Mouse (Mus musculus) thymus, postnatal 36 days (tissue): ENCODE data around the gene Vps33a.

ENCODE experiments used
- DNase-seq, 2 experiments: peaks; one replicate each; pipeline ENCODE4 v3.0.0; 2022; ENCODE audit warnings: mixed read lengths in 2 of 2

Gene Vps33a

DNA sequence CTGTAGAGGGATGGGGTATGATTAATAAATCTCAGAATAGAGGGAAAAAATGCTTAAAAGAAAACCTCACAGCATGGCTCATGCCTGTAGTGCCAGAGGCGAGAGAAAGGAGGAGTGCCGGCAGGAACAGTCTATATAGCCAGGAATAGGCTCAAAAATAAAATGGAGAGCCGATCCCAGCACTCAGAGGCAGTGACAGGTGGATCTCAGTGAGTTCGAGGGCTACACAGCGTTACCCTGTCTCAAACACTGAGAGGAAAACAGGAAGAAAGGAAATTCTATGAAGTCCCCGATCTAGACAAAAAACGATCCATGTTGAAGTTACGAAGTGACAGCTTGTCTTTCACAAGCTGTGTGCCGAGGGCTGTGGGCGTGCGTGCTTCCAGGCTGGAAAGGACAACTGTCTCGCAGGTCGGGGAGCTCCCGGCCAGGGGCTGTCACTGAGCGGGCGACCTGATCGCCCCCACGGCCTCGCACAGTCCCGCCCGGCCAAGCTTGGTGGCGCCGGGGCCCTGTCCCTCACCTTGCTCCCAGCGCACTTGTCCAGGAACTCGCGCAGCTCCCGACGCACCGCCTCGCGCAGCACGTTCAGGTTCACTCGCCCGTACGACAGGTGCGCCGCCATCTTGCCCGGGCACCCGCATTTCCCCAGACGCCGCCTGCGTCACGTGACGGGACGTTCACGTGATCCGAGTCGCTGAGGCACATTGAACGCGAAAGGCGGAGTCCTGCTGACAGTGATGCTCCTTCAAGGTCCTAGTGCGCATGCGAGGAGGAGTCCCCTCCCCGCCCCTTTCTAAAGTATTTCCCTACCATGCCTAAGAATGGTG, at the start of gene Vps33a:
Gene Vps33a, minus strand, starts transcription at position 682 of the 830 bp plus-strand sequence.
- DNase-seq: peak; percentile 97 to 98

DNA sequence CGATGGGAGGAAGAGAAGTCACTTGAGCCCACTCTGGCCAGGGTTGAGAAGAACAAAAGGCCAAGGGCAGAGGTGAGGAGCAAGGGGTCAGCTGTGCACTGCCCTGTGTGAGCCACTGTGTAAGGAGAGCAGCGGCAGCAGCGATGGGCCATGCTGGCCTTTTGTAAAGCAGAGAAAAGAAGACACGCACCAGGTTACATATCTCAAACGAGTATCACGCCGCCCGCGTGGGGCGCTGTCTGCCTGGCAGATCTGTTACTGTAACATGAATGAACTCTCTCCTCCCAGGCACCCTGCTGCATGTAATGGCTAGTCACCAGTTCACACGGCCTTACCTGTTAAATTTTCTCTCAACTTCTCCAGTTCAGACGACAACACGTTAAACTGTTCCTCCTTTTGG, 49.6 kb upstream of the Vps33a start:
- no peak for DNase-seq

DNA sequence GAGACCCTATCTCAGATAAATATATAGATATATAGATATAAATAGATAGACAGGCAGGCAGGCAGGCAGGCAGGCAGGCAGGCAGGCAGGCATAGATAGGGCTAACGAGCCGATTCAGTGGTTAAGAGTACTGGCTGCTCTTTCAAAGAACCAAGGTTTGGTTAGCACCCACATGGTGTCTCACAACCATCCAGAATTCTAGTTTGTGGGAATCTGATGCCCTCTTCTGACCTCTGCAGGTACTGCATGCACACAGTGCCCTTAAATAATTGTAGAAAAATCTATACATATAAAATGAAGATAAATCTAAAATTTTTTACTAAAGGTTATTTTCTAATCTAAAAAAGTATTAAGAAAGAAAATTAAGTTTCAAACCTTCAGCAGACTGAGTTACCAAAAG, 45.7 kb upstream of the Vps33a start:
- DNase-seq: peak; percentile 27 to 42

DNA sequence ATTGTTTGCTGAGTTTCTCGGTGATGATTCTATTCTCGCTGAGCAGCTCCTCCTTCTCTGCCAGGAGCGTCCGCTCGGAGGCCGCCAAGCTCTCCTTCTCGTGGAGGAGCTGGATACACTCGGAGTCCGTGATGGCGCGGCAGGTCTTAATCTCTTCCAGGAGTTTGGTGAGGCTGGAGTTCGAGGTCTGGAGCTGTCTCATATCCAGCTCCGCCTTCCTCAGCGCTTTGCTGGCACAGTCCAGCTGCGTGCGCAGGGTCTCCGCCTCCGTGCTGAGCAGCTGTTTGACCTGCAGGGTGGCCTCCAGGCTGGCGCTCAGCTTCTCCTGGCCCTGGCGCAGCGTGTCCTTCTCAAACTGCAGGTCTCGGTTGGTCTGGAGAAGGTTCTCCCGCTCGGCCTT, 41.4 kb upstream of the Vps33a start:
- DNase-seq: no peak

DNA sequence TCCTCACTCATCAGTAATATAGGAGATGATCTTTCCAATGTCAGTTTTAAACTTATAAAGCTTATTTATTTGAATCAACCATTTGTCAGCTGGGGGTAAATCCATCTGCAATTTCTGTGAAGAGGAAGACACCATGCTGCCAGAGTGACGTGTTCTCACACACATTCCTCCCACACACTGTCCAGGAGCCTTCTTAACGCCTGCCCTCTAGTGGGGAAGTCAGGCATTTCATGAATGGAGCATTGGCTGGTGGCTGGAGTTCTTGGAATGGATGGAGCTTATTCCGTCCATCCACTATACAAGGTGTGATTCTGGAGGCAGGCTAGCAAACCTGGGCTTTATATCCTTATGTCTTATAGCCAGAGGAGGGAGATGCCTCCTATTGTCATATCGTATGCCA, 37.0 kb upstream of the Vps33a start:
- peak; percentile 46 to 53 for DNase-seq

DNA sequence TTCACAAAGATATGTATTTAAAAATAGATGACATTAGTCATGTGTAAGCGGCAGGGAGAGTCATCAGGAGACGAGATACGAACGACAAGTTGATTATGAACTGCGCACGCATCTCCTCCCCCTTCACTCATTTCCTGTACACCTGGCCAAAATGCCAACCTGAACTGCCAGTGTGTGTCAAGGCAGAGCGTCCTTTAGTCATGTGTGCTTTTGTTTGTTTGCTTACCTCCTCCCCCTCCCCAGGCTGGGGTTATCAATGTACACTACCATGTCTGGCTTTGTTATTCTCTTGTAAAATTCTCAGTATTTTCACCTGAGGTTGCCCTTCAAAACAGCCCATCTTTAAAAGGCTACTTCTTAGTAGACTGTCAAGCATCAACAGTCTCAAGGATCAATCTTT, 36.6 kb upstream of the Vps33a start:
- no peak for DNase-seq

DNA sequence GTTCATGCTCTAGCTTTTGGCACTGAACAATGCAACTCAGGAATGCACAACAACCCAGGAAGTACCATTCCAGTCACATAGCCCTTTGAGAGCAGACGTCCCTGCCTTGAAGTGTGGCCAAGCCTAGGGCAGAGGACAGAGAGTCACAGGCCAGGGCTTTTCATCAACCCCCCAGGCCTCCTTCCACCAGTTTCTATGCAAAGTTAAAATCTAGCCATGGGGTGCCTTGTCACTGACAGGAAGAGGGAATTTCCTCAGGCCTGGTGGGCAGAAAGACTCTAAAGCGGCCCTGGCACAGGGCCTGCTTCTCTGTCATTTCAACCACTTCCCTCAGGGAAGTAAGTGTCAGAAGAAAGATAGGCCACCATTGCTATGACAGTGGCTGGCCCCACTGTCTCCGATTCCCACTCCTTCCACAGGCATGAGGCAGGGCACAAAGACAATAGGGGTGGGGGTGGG, 34.4 kb upstream of the Vps33a start:
- DNase-seq: no peak

DNA sequence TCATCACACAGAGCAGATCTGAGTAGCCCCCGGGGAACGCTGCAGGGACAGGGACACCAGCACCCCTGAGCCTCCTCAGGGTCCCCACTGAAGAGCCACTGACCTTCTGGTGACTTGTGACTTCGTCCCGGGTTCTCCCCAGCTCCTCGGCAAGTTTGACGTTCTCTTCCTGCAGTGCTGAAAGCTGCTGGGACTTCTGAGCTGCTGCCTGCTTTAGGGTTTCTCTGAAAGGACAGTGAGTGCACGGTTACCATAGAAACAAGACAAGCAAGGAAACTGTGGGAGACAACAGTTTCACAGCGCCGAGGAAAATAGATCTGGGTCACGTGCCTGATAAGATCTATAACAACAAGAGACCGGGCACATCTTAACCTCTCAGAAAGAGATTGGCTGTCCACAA, 30.7 kb upstream of the Vps33a start:
- DNase-seq: no peak

DNA sequence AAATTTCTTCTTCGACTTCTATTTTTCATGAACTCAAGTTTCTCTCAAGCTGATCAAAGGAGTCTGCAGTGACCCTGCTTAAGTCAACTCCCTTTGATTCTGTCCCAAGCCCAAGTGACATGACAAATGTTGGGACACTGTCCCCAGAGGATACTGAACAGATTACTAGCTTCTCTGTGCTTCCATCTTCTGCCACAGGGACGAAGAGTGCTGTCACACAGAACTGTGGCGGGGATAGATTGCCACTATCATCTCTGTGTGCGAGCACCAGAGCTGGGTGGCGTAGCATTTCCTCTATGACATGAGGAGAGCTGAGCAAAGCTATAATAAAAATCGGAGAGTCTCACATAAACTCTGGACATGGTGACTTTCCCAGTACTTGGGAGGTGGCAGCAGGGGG, 29.3 kb upstream of the Vps33a start:
- no peak for DNase-seq

DNA sequence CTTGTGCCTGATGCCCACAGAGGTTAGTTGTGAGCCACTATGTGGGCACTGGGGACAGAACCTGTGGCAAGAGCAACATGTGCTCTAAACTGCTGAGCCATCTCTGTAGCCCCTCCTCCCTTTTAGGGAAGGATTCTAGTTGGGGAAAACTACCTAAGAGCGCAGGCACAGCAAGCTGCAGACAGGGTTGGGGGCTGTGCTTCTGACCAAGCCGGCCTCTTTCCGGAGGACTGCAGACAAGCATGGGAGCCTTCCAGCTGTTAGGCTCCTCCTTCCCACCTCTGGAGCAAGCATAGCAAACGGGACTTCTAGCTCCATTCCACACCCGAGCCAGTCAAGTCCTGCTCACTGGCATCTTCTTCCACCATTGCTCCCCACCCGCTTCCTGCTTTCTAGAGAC, 26.5 kb upstream of the Vps33a start:
- no peak for DNase-seq

DNA sequence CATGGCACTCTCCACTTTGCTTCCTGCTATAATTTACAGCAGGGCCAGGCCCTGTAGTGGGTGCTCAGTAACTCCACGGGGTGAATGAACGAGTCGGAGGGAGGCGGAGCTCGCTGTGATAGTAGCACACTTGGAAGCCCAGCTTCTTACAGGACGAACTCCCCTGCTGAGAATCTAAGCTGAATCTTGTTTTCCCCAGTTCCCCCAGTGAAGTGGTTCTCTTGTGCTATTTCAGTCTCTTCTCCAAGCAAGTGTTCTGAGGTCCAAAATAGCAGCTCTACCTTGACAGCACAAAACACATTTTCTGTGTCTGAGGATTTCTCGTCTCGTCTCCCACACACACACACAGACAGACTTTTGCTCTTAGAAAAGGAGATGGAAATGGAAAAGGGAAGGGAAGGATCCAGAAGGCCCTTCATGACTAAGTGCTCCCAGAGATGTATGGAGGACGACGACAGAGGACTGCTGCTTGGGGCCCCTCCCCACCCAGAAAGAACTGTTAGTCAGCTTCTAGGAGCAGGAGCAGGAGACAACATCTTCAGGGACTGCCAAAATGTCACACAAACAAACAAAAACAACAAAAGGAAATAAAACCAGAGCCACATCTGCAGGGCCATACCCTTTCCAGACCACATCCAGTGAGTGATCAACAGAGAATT, 20.9 kb upstream of the Vps33a start:
- DNase-seq: no peak

DNA sequence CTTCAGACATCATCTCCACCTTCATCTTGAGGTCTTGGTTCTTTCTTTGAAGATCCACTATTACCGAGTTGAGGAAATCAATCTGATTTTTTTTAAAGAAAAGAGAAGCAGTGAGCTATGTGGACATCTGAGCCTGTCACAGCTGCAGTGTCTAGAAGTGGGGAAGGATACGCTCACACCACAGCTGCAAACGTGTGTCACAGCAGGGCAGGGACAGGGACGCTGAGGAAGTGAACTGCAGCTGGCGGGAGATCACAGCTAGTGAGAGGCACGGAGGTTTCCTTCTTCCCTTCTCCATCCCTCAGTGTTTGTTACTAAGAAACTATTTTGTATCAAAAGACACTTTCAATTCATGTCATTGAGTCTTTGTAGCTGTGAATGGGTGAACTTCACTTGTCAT, 7.2 kb upstream of the Vps33a start:
- DNase-seq: peak in 1 of 2 experiments; percentile 22

DNA sequence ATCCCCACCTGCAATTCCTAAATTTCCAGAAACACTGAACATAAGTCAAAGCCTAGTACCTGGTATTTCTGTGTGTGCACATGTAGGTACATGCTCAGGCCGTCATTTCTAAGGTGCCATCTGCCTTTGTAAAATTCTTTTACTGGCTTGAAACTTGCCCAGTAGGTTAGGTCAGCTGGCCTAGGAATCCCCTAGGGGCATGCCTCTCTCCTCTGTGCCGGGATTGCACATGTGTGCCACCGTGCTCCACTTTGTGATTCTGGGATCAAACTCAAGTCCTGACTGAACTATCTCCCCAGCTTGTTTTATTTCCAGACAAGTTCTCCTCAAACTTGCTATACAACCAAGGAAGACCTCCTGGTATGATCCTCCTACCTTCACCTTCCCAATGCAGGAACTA, 3.9 kb upstream of the Vps33a start:
- DNase-seq: no peak

DNA sequence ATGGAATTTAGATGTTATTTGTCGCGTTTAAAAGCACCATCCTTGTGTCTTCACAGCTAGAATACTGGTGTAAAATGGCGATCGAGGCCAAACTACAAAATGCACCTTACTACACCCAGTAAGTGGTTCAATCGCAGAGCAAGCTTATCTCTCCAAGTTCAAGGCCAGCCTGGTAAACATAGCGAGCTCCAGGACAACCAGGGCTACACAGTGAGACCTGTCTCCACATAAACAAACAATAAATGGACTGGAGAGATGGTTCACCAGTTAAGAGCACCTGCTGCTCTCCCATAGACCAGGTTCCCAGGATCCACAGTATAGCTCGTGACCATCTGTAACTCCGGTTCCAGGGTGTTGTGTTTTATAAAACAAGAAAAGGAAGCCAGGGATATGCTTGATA, 524 bp upstream of the Vps33a start:
- DNase-seq: no peak

DNA sequence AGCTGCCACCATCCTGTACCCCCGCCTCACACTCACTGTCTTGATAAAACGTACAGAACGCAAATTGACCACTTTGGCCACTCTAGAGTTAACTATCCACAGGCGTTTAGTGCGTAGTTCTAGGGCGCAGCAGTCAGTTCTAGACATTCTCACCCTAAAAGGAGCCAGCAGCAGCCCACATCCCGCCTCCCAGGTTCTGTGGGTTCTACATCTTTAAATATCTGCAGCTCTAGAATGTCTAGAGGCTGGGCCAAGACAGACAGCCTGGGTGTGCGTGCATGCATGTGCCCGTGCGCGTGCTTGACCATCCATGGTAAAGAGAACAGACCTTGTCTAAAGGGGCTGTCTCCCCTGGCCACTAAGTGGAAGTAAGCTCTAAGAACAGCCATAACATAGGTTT, 11.7 kb downstream of the Vps33a start:
- no peak for DNase-seq

DNA sequence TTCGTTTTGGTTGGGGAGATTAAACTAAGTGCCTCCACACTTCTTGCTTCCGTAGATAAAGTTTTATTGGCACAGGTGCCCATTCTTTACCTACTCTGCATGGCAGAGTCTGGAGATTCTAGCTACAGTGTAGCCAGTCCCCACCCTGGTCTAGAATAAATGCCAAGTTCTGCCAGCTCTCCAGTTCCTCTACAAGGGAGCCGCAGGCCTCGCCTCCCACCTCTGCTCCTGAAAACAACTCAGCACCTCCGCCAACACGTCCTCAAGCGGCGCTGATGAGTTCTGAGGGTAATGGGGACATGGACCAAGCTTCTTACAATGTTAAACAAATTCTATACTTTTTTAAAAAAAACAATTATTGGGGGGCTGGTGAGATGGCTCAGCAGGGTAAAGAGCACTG, 13.2 kb downstream of the Vps33a start:
- no peak for DNase-seq

DNA sequence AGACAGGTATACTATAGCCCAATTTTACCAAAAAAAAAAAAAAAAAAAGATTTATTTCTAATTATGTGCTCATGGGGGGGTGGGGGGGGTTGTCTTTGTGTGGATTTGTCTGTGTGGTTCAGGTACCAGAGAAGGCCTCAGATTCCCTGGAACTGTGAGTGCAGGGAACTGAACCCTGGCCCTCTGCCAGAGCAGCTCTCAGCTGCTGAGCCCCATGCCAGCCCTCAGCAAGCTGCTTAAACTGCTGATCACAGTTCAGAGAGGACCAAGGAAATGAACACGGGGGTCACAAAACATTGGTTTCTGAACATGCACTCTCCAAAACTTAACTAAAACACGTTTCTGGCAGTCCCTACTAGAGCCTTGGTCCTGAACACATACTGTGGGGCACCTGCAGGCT, 16.4 kb downstream of the Vps33a start:
- DNase-seq: no peak

DNA sequence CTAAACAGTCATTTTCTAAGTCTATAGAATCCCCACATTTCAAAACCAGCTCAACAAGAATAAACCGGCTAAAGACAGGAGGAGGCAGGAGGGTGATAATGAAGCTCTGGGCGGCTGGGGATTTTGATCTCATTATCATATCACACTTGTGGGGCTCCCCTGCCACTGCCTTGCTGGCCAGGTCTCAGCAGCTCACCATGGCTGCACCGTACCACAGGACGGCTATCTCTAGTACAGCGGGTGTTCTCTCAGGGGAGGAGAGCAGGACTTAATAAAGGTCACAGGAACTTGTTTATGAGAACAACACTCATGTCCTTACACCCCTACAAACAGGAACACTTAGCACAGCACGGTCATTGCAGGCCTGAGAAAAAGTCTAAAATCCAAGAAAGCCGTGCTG, 17.1 kb downstream of the Vps33a start:
- DNase-seq: no peak

DNA sequence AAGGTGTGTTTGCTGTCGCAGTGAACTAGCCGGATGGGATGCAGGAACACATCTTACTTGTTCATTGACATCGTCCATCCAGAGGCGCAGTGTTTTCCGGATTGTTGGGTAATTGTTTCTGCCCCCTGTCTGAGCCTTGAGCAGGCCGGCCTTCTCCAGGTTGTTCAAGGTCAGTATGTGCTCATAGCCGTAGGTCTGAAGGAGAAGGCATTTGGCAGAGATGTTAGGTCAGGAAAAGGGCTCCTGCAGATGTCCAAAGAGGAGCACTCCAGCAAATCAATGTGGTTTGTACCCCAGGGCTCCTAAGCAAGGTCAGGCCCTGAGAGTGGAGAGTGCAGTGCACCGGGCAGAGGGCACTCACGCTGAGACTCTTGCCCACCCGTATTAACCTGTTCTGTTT, 39.0 kb downstream of the Vps33a start:
- no peak for DNase-seq

DNA sequence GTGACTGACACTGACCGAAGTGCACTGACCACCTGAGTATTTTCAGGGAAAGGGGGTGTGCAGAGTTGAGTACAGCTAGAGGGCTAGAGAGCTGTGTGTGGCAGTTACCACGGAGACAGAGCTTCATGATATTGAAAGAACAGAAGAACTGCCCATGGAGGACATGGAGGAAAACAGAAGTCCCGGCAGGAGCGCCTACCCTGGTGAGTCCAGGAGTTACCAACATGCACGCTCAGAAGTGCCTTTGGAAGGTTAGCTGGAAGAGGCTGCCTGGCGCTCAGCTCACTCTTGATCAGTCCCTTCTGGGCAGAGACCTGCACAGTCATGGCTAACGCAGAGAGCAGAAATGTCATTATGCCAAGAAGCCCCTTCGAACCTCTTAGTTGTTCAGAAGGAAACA, 42.8 kb downstream of the Vps33a start:
- no peak for DNase-seq

DNA sequence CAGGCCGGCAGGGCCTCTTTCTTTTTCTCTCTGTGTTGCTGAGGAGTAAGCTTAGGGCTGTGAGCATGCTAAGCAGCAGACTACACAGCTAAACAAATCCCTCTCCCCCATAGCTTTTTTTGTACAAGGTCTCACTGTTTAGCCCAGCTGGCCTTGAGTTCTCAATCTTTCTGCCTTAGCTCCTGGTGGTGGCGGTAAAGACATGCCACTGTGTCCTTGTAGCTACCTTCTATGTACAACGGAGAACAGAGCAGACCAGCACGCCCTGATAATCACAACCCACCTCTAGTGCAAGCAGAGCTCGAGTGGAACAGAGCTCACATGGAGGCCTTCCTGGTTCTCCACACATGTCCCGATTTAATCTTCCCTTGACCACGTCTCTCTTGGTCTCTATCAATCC, 44.2 kb downstream of the Vps33a start:
- DNase-seq: no peak

DNA sequence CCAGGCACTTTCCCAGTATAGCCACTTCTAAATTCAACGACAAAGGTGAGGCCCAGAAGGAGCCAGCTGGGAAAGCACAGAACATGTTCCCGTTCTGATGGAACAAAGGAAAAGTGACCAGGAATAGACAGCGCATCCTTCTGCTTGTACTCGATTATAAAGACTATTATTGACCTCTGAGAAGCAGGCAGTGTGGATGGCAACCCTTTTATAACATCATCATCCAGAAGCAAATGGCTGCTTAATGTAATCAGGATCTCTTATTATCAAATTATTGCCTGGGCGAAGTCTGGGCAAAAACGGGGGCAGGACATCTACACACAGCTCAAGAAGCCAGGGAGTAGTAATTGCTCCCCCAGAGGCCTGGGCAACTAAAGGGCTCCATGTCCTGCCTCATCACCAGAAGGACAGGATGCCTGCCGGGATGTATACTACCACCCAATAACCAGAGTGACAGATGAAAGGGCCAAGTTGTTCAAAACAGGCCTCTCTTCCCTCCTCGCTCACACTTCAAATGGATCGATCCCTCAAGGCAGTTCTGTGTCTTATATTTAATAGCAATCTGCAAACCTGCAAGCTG, 46.8 kb downstream of the Vps33a start:
- no peak for DNase-seq

DNA sequence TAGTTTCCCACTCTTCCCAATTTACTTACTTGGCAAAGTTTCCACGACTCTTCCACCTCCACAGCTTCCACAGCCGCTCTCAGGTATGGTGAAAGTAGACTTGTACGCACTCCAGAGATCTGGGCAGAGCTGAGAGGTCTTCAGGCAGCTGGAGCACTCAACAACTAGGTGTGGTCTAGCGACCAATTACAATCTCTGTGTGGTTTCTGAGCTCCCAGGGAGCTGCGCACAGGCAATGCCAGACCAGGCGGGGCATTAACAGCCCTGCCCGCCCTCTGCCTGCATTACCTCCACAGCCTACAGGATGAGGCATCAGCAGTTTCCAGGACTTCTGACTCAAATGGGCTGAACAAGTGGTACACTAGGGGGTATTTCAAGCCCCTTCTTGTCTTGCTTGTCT, 47.6 kb downstream of the Vps33a start, which contains the start of gene Gm49027:
Gene Gm49027, minus strand, starts transcription at position 208 of the 400 bp plus-strand sequence.
- DNase-seq: no peak

DNA sequence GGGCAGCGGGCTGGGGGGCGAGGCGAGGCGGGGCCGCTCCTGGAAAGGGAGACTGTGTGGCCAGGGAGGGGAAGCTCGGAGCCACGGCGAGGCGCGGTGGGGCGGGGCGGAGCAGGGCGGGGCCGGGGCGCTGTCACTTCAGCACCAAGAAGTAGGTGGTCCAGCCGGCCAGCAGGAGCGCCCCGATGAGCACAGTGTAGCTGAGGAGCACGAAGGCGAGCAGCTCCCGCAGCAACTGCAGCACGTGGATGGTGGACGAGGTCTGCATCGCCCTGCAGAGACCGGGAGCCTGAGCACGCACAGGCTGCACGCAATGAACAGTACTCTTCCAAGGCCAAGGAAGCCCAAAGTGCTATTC, 48.5 kb downstream of the Vps33a start:
- DNase-seq: no peak
